Comparison of ENCODE assay signal across 14 mouse cellular contexts in the genomic region with DNA sequence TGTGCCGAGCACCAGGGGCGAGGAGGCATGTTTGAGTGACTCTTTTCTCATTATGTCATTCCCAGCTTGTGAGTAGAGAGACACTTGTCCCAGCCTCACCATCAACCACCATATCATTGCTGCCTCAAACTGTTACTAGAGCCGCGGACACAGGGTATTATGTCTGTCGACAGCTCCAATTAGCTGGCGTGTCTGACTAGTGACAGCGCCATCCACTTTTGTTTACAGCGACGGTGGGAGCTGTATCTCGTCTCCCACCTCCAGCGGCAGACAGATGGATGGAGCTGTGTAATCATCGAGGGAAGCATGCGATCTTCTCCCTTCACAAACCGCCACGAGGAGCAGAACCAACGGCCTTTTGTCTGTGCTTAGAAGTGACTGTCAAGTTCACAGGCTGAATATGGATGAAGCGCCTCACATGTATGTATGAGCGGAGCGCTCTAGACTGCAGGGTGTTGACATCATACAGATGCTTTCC.
DNase-seq lines count a peak whose midpoint lies in the region; ATAC-seq and TF ChIP-seq lines count a peak whose summit lies in the region.
"Had no signal": no experiment of that assay in that cellular context is flagged by ENCODE, and none has a peak within 500 bp of the region (broad histone marks: within the 10 kb centered on the region; RNA-seq: fewer than 3 reads in every experiment).

No protein-coding gene starts in this region.

- 22% methylated on average over 19 of the region's 19 CpGs for WGBS in lung, embryonic 14.5 days
- WGBS in forebrain, postnatal 0 days, result 52% methylated on average over 19 of the region's 19 CpGs
- WGBS in midbrain, embryonic 10.5 days, result 79% methylated on average over 19 of the region's 19 CpGs

- H3K9ac ChIP-seq in lung, embryonic 14.5 days, result no peak overlapping the region
- no peak overlapping the region for H3K9ac ChIP-seq in forebrain, postnatal 0 days
- H3K9ac ChIP-seq: embryonic facial prominence, embryonic 15.5 days; liver, embryonic 13.5 days; stomach, embryonic 15.5 days had no signal

- no peaks in the 10 kb centered on the region for H3K9me3 ChIP-seq in lung, embryonic 14.5 days (ENCODE audit: low read depth, low read length)
- no peaks in the 10 kb centered on the region for H3K9me3 ChIP-seq in forebrain, postnatal 0 days (ENCODE audit: low read length)
- H3K9me3 ChIP-seq in midbrain, embryonic 10.5 days (replicated peaks), result no peaks in the 10 kb centered on the region
- H3K9me3 ChIP-seq: embryonic facial prominence, embryonic 15.5 days; liver, embryonic 13.5 days; stomach, embryonic 15.5 days had no signal

- no peaks in the 10 kb centered on the region for H3K4me1 ChIP-seq in lung, embryonic 14.5 days (ENCODE audit: insufficient read depth)
- no peaks in the 10 kb centered on the region for H3K4me1 ChIP-seq in forebrain, postnatal 0 days (ENCODE audit: insufficient read depth)
- peaks cover 29% of the 10 kb centered on the region for H3K4me1 ChIP-seq in midbrain, embryonic 10.5 days
- H3K4me1 ChIP-seq: embryonic facial prominence, embryonic 15.5 days; liver, embryonic 13.5 days; stomach, embryonic 15.5 days had no signal

- no peak for TF ChIP-seq CTCF in lung, embryonic 14.5 days (IDR thresholded peaks at IDR 0.05; ENCODE audit: low read depth)
- TF ChIP-seq CTCF in forebrain, postnatal 0 days (IDR thresholded peaks at IDR 0.05; ENCODE audit: low read depth), result no peak

- H3K4me3 ChIP-seq in lung, embryonic 14.5 days (ENCODE audit: low read depth, low read length), result no peak overlapping the region
- H3K4me3 ChIP-seq in forebrain, postnatal 0 days (ENCODE audit: low read depth, low read length), result 0 out of 2 replicates have a peak overlapping the region, but pooled peaks have one; percentile 9
- H3K4me3 ChIP-seq in midbrain, embryonic 10.5 days, result no peak overlapping the region
- H3K4me3 ChIP-seq: embryonic facial prominence, embryonic 15.5 days; liver, embryonic 13.5 days; stomach, embryonic 15.5 days had no signal

- H3K4me2 ChIP-seq in lung, embryonic 14.5 days, result no peak overlapping the region
- peak overlapping the region; percentile 29 for H3K4me2 ChIP-seq in forebrain, postnatal 0 days (ENCODE audit: low read depth)
- H3K4me2 ChIP-seq: embryonic facial prominence, embryonic 15.5 days; liver, embryonic 13.5 days; stomach, embryonic 15.5 days had no signal

- H3K27me3 ChIP-seq in lung, embryonic 14.5 days (ENCODE audit: insufficient read depth, low read length), result no peaks in the 10 kb centered on the region
- no peaks in the 10 kb centered on the region for H3K27me3 ChIP-seq in forebrain, postnatal 0 days (ENCODE audit: insufficient read depth, low read length)
- H3K27me3 ChIP-seq in midbrain, embryonic 10.5 days (ENCODE audit: low read depth, poor library complexity, severe bottlenecking), result no peaks in the 10 kb centered on the region
- H3K27me3 ChIP-seq: CH12.LX; embryonic facial prominence, embryonic 15.5 days; liver, embryonic 13.5 days; stomach, embryonic 15.5 days had no signal

- no peak for ATAC-seq in lung, embryonic 14.5 days (ENCODE audit: insufficient read depth)
- peak; percentile 77 for ATAC-seq in forebrain, postnatal 0 days
- ATAC-seq in inflammation-experienced regulatory T-cells, adult 6 months, result no peak

- peak; percentile 11 for DNase-seq in lung, embryonic 14.5 days
- DNase-seq in lung, postnatal 10 days, result no peak
- DNase-seq in forebrain, postnatal 0 days, result peak; percentile 40
- DNase-seq in midbrain, embryonic 10.5 days (ENCODE audit: low spot score), result peak; percentile 37
- DNase-seq in gastrocnemius, postnatal 4 days (ENCODE audit: low spot score in 2 of 2), result no peak
- DNase-seq in layer of hippocampus, postnatal 36 days, result no peak
- DNase-seq: cerebellum, adult 9-11 months; heart, postnatal 36 days; left cerebral cortex, postnatal 4 days; liver, embryonic 13.5 days had no signal

- no peaks in the 10 kb centered on the region for H3K36me3 ChIP-seq in lung, embryonic 14.5 days (ENCODE audit: insufficient read depth)
- no peaks in the 10 kb centered on the region for H3K36me3 ChIP-seq in forebrain, postnatal 0 days (ENCODE audit: insufficient read depth)
- H3K36me3 ChIP-seq in midbrain, embryonic 10.5 days, result no peaks in the 10 kb centered on the region
- H3K36me3 ChIP-seq: embryonic facial prominence, embryonic 15.5 days; liver, embryonic 13.5 days; stomach, embryonic 15.5 days had no signal

- no peak overlapping the region for H3K27ac ChIP-seq in lung, embryonic 14.5 days (ENCODE audit: low read depth)
- H3K27ac ChIP-seq in forebrain, postnatal 0 days (ENCODE audit: low read depth, low read length), result no peak overlapping the region
- H3K27ac ChIP-seq in midbrain, embryonic 10.5 days (replicated peaks), result no peak overlapping the region
- H3K27ac ChIP-seq: embryonic facial prominence, embryonic 15.5 days; liver, embryonic 13.5 days; stomach, embryonic 15.5 days had no signal

Comparison
In these comparisons a context has a peak if more than half of its experiments do, and no peak if none do; other contexts are left out.
1. DNase-seq: peak in lung, embryonic 14.5 days (single experiment), forebrain, postnatal 0 days (single experiment) and midbrain, embryonic 10.5 days (single experiment); none in lung, postnatal 10 days (single experiment), gastrocnemius, postnatal 4 days (0 of 2) and layer of hippocampus, postnatal 36 days (0 of 2).